ENCODE assay signal across 20 mouse cellular contexts in the genomic region with DNA sequence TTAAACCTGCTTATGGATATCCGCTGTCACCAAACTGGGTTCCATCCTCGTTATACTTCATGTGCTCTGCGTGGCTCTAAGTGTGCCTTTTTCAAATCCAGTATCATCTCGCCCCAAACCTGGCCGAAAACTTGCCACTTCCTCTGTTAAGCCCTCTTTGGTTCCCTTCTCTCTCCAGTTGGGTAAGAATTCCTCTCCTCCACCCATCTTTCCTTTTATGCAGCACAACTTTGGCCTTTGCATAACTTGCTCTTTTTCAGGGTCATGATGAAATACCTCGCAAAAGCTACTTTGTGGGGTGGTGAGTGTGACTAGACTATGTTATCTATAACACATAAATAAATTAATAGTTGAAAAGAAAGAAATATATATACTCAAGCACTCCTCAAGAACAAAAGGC.
"Had no signal": no experiment of that assay in that cellular context is flagged by ENCODE, and none has a peak within 500 bp of the region (broad histone marks: within the 10 kb centered on the region; RNA-seq: fewer than 3 reads in every experiment).

No protein-coding gene starts in this region.

- H3K27ac ChIP-seq: kidney, postnatal 0 days; left cerebral cortex, adult 2 months; macrophage; midbrain, embryonic 12.5 days; neural tube, embryonic 12.5 days; neural tube, embryonic 15.5 days had no signal

- H3K27me3 ChIP-seq: liver, embryonic 13.5 days; midbrain, embryonic 12.5 days; neural tube, embryonic 12.5 days; neural tube, embryonic 15.5 days had no signal

- H3K4me3 ChIP-seq: layer of hippocampus, adult 2 months; left cerebral cortex, adult 2 months; liver, embryonic 13.5 days; midbrain, embryonic 12.5 days; neural tube, embryonic 12.5 days; neural tube, embryonic 15.5 days had no signal

- H3K9me3 ChIP-seq: liver, embryonic 13.5 days; midbrain, embryonic 12.5 days; neural tube, embryonic 12.5 days; neural tube, embryonic 15.5 days had no signal

- H3K4me1 ChIP-seq: midbrain, embryonic 12.5 days; neural tube, embryonic 12.5 days; neural tube, embryonic 15.5 days had no signal

- H3K4me2 ChIP-seq: liver, embryonic 13.5 days; midbrain, embryonic 12.5 days; neural tube, embryonic 12.5 days; neural tube, embryonic 15.5 days had no signal

- DNase-seq: kidney, adult 2 months; kidney, postnatal 25 days; layer of hippocampus, adult 9-11 months; liver, embryonic 13.5 days; lung, adult 2 months; right cerebral cortex, adult 18-20 months; right cerebral cortex, postnatal 14 days; spleen, adult 18-20 months; thymus, adult 2 months; thymus, postnatal 14 days; thymus, postnatal 4 days had no signal

- H3K36me3 ChIP-seq: liver, embryonic 13.5 days; midbrain, embryonic 12.5 days; neural tube, embryonic 12.5 days; neural tube, embryonic 15.5 days had no signal

- H3K9ac ChIP-seq: liver, embryonic 13.5 days; midbrain, embryonic 12.5 days; neural tube, embryonic 12.5 days; neural tube, embryonic 15.5 days had no signal

- ATAC-seq: intestine, postnatal 0 days; midbrain, embryonic 16.5 days had no signal
